Mouse (Mus musculus) hindbrain, embryonic 14.5 days (tissue): Measurements from ENCODE around the gene Wipf2. TPM values are rescaled to one million over a fixed set of nuclear protein-coding genes. Genes with fewer than 3 reads are reported as not detected.
A peak's percentile ranks its signal among the peaks of the same experiment; 100 is the strongest.

ENCODE experiments used
- ATAC-seq: fragments of 200-750 bp; cut with Nextera tagmentation; 2 replicates; pipeline ENCODE4 v1.8.0; 2017; ENCODE audit warnings: moderate number of reproducible peaks, mild to moderate bottlenecking, moderate TSS enrichment, moderate library complexity; ENCODE audit not compliant: low FRiP score
- DNase-seq: peaks from one replicate; pipeline ENCODE4 v3.0.0-alpha.2; 2015; ENCODE audit warnings: low spot score
- H3K27ac ChIP-seq: fragments of 300-500 bp; sonication (generic); 2 replicates; pipeline ENCODE4 v1.5.1; 2014; ENCODE audit warnings: mild to moderate bottlenecking, moderate library complexity
- H3K27me3 ChIP-seq: fragments of 300-500 bp; sonication (generic); 2 replicates; pipeline ENCODE4 v1.6.1; 2014; ENCODE audit warnings: mild to moderate bottlenecking, low read length, mixed read lengths; ENCODE audit not compliant: control insufficient read depth, insufficient read depth
- H3K36me3 ChIP-seq: fragments of 300-500 bp; sonication (generic); replicated peaks from 2 replicates; pipeline ENCODE4 v1.6.1; 2014; ENCODE audit not compliant: control insufficient read depth, insufficient read depth
- H3K4me1 ChIP-seq: fragments of 300-500 bp; sonication (generic); replicated peaks from 2 replicates; pipeline ENCODE4 v1.6.1; 2014; ENCODE audit warnings: antibody characterized with exemption, low read length, mixed read lengths; ENCODE audit not compliant: control insufficient read depth, insufficient read depth
- H3K4me2 ChIP-seq: fragments of 300-500 bp; sonication (generic); replicated peaks from 2 replicates; pipeline ENCODE4 v1.6.1; 2014; ENCODE audit warnings: mild to moderate bottlenecking, moderate library complexity
- H3K4me3 ChIP-seq: fragments of 300-500 bp; sonication (generic); replicated peaks from 2 replicates; pipeline ENCODE4 v1.5.1; 2014; ENCODE audit warnings: mild to moderate bottlenecking, low read length
- H3K9ac ChIP-seq: fragments of 300-500 bp; sonication (generic); 2 replicates; pipeline ENCODE4 v1.6.1; 2014
- H3K9me3 ChIP-seq: fragments of 300-500 bp; sonication (generic); 2 replicates; pipeline ENCODE4 v1.6.1; 2016; ENCODE audit warnings: low read length; ENCODE audit not compliant: control insufficient read depth
- WGBS: fragments of 180-500 bp; shearing (Covaris S2); extraction: QIAGEN DNeasy Blood & Tissue Kit; methylation state at CpG from one replicate; pipeline ENCODE4 v1.1.7; 2014; 5-methylcytosine and 5-hydroxymethylcytosine counted together
- polyA plus RNA-seq: library from polyadenylated mRNA; unstranded; fragments of >200 nt; fragmentation: Nextera tagmentation; extraction: Ambion mirVana; gene quantifications from 2 replicates; pipeline ENCODE4 v1.2.1, GENCODE M21; 2014

The Wipf2 gene
- polyA plus RNA-seq, 1 experiment from 2014 or later = 4.7 TPM

DNA sequence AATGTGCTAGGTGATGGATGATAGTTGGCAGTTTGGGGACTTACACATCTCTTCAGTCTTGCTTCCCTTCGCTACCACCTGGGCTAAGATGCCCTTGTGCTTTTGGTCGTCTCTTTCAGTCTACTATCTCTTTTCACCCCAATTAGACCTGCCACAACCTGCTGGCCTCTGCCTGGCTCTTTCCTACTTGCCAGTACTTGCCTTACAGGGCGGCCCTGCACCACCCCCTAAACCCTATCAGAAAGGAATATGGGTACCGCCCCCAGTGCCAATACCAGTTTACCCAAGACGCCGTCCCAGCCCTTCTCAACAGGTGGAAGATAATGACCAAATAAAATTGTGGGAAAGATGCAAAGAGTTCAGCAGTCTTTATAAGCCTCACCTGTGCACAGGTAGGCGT, 27.3 kb upstream of the Wipf2 start:
- WGBS = 24% methylated on average over 7 of the region's 7 CpGs
- H3K4me2 ChIP-seq = peak overlapping the region; percentile 97

DNA sequence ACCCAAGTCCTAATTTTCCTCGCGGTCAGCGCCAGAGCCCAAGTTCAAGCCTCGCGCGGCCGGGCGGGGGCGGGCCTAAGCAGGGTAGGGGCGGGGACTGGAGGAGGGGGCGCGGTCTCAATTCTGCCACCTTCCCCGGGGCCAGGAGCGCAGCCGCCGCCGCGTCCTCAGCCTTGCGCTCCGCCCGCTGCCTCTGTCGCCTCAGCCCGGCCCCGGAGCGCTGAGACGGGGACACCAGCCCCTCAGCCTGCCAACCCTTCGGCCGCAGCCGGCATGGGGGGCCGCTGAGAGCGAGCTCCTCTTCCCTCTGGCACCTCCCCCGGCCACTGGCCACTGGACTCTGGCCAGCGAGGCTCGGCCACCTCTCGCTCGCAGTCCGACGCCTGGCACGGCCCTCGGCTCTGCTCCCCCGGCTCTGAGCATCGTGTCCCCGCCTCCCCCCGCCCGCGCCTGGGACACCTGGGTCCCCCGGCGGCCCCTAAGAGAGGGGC, 26.7 kb upstream of the Wipf2 start, which contains the start of gene Rapgefl1:
Rapgefl1 (plus strand) TSS at position 135 of the 491 bp plus-strand sequence.
- Histone ChIP-seq H3K27me3 (no peaks in the 10 kb centered on the region; the same call in 1 of the 2 replicates), H3K4me1 (peaks cover 23% of the 10 kb centered on the region), H3K4me3 (peak within 1 kb of the TSS; percentile 82), H3K4me2 (peak within 1 kb of the TSS; percentile 97), H3K9me3 (no peaks in the 10 kb centered on the region), H3K36me3 (peaks cover 33% of the 10 kb centered on the region), H3K9ac (peak within 1 kb of the TSS; percentile 76), H3K27ac (peak within 1 kb of the TSS; percentile 65)
- WGBS = under 1% methylated on average over 34 of the region's 48 CpGs
- peak; percentile 89 for ATAC-seq
- peak; percentile 75 for DNase-seq

More for the DNA sequence above, 27.3 kb upstream of the Wipf2 start:
- Histone ChIP-seq H3K4me1 (peaks cover 23% of the 10 kb centered on the region), H3K9me3 (no peaks in the 10 kb centered on the region), H3K36me3 (peaks cover 39% of the 10 kb centered on the region), H3K4me3 (peak overlapping the region; percentile 82), H3K27ac (no peak overlapping the region), H3K9ac (no peak overlapping the region), H3K27me3 (no peaks in the 10 kb centered on the region; the same call in 1 of the 2 replicates)
- DNase-seq = no peak
- peak; percentile 25; the same call in 1 of the 2 replicates for ATAC-seq

DNA sequence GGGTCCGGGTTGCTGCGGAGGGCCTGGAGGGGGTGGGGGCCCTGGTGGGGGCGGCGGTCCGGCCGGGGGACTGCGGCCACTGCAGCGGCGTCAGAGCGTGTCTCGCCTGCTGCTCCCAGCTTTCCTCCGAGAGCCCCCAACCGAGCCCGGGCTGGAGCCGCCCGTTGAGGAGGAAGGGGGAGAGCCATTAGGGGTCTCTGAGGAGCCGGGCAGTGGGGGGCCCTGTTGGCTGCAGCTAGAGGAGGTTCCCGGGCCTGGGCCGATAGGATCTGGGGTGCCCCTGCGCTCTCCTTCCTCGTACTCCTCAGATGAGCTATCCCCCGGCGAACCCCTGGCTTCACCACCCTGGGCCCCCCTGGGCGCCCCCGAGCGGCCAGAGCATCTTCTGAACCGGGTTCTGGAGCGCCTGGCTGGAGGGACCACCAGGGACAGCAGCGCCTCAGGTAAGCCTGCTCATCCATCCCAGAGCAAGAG, 26.2 kb upstream of the Wipf2 start:
- peak overlapping the region; percentile 82 for H3K4me3 ChIP-seq
- peak overlapping the region; percentile 65; the same call in 1 of the 2 replicates for H3K27ac ChIP-seq
- no peaks in the 10 kb centered on the region; the same call in 1 of the 2 replicates for H3K27me3 ChIP-seq
- peaks cover 23% of the 10 kb centered on the region for H3K4me1 ChIP-seq
- no peaks in the 10 kb centered on the region for H3K9me3 ChIP-seq
- peak; percentile 57 for ATAC-seq
- DNase-seq = no peak
- peak overlapping the region; percentile 76 for H3K9ac ChIP-seq
- peak overlapping the region; percentile 97 for H3K4me2 ChIP-seq
- peaks cover 27% of the 10 kb centered on the region for H3K36me3 ChIP-seq
- under 1% methylated on average over 22 of the region's 29 CpGs for WGBS

DNA sequence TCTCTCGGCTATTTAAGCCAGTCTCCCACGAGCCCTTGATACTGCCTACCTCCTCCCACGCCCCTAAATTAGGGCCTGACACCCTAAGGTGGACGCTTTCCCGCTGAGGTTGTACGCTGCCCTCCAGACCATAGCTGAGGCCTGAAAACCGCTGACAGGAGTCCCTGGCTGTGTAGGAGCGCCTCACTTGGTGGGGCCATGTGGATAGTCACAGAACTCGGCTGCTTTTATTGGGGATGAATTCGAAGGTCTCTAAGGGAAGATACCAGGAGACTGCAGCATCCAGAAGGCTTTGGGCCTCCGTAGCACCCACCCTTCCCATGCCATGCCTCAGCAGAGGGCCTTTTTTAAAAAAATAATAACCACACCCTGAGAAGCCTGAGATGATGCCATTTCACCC, 25.5 kb upstream of the Wipf2 start:
- peaks cover 21% of the 10 kb centered on the region for H3K36me3 ChIP-seq
- peak overlapping the region; percentile 76 for H3K9ac ChIP-seq
- H3K4me1 ChIP-seq = peaks cover 23% of the 10 kb centered on the region
- H3K4me3 ChIP-seq = peak overlapping the region; percentile 82
- WGBS = 50% methylated on average over 11 of the region's 11 CpGs
- DNase-seq (no peak), ATAC-seq (no peak)
- no peaks in the 10 kb centered on the region; the same call in 1 of the 2 replicates for H3K27me3 ChIP-seq
- no peaks in the 10 kb centered on the region for H3K9me3 ChIP-seq
- no peak overlapping the region for H3K27ac ChIP-seq
- H3K4me2 ChIP-seq = peak overlapping the region; percentile 97

DNA sequence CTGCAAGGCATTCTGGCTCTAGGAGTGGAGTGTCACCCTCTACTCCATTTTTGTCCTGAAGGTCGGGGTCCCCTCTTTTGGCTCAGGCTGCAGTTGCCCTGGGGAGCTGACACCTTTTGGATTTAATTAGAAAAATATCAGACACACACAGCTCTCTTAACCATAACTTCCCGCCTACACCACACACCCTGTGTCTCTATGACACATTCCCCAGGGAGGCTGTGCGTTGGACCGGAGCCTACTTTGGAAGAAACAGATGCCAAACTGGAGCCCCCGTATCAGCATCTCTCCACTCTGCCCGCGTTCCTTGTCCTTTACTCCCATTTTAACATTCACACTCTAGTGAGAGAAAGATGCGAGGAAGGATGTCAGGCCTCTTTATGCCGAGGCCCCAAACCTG, 24.9 kb upstream of the Wipf2 start:
- Histone ChIP-seq H3K36me3 (peaks cover 15% of the 10 kb centered on the region), H3K4me2 (peak overlapping the region; percentile 97), H3K4me1 (peaks cover 23% of the 10 kb centered on the region), H3K9me3 (no peaks in the 10 kb centered on the region), H3K9ac (no peak overlapping the region), H3K27me3 (no peaks in the 10 kb centered on the region; the same call in 1 of the 2 replicates), H3K4me3 (0 out of 2 replicates have a peak overlapping the region, but pooled peaks have one; percentile 82), H3K27ac (no peak overlapping the region)
- DNase-seq = no peak
- 63% methylated on average over 9 of the region's 9 CpGs for WGBS
- ATAC-seq = no peak

DNA sequence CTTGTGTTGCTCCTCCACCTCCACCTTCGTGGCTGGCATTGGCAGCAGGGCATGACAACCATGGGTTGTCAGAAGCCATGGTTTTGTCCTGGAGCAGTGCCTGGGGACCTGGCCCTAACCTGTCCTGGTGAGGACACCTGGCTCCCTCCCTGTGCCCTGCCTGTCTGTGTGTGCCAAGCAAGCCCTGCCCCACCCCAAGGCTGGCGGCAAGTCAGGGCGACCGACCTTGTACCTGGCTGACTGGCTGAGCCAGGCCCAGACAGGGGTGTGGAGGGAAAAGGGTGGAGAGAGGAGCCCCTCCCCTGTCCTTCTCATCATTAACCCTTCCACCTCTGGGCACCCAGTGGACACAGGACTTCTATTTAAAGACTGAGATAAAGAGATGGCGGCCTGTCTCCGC, 24.0 kb upstream of the Wipf2 start:
- H3K27ac ChIP-seq = no peak overlapping the region
- DNase-seq (no peak), ATAC-seq (no peak)
- H3K9me3 ChIP-seq = no peaks in the 10 kb centered on the region
- no peak overlapping the region for H3K4me3 ChIP-seq
- peaks cover 23% of the 10 kb centered on the region for H3K4me1 ChIP-seq
- no peak overlapping the region for H3K9ac ChIP-seq
- peaks cover 6% of the 10 kb centered on the region for H3K36me3 ChIP-seq
- WGBS = 50% methylated on average over 6 of the region's 6 CpGs
- no peak overlapping the region for H3K4me2 ChIP-seq
- H3K27me3 ChIP-seq = no peaks in the 10 kb centered on the region; the same call in 1 of the 2 replicates

DNA sequence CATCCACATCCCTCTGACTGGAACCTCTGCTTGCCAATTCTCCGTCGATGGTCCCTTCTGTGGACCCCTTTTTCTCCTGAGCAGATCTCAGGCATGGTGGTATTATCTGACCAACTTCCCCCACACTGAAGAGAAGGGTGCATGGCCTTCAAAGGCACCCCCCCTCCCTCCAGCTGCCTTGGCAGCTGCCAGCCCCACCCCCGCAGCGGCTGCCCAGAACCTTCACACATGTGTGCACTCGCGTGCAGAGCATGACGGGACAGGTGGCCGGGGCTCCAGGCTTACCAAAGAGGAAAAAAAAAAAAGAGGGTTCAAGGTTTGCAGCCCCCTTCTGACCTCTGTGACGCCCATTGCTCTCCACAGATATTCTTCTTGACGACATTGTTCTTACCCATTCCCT, 23.5 kb upstream of the Wipf2 start:
- no peak for ATAC-seq
- Histone ChIP-seq H3K27me3 (no peaks in the 10 kb centered on the region; the same call in 1 of the 2 replicates), H3K9me3 (no peaks in the 10 kb centered on the region), H3K4me1 (peaks cover 23% of the 10 kb centered on the region), H3K36me3 (0 out of 2 replicates have a peak, but pooled peaks cover 1% of the 10 kb centered on the region), H3K9ac (no peak overlapping the region), H3K4me3 (no peak overlapping the region), H3K4me2 (no peak overlapping the region), H3K27ac (no peak overlapping the region)
- no peak for DNase-seq
- 69% methylated on average over 10 of the region's 10 CpGs for WGBS

DNA sequence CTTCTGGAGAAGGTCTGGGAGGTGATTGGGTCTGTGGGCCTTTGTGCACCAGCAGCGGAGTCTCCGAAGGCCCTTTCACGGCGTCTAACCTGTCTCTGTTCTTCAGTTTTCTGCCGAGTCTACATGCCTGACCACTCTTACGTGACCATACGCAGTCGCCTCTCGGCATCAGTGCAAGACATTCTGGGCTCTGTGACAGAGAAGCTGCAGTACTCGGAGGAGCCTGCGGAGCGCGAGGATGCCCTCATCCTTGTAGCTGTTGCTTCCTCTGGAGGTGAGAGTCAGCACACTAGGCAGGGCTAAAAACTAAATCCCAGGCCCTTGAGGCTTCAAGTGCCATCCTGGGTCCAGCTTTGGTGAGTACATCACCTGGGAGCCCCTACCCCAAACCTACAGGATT, 17.4 kb upstream of the Wipf2 start:
- WGBS = 53% methylated on average over 13 of the region's 13 CpGs
- H3K27ac ChIP-seq = no peak overlapping the region
- H3K27me3 ChIP-seq = no peaks in the 10 kb centered on the region
- H3K9ac ChIP-seq = no peak overlapping the region
- no peak overlapping the region for H3K4me2 ChIP-seq
- peaks cover 16% of the 10 kb centered on the region for H3K4me1 ChIP-seq
- H3K36me3 ChIP-seq = peaks cover 7% of the 10 kb centered on the region
- DNase-seq (no peak), ATAC-seq (no peak)
- H3K9me3 ChIP-seq = no peaks in the 10 kb centered on the region
- no peak overlapping the region for H3K4me3 ChIP-seq

DNA sequence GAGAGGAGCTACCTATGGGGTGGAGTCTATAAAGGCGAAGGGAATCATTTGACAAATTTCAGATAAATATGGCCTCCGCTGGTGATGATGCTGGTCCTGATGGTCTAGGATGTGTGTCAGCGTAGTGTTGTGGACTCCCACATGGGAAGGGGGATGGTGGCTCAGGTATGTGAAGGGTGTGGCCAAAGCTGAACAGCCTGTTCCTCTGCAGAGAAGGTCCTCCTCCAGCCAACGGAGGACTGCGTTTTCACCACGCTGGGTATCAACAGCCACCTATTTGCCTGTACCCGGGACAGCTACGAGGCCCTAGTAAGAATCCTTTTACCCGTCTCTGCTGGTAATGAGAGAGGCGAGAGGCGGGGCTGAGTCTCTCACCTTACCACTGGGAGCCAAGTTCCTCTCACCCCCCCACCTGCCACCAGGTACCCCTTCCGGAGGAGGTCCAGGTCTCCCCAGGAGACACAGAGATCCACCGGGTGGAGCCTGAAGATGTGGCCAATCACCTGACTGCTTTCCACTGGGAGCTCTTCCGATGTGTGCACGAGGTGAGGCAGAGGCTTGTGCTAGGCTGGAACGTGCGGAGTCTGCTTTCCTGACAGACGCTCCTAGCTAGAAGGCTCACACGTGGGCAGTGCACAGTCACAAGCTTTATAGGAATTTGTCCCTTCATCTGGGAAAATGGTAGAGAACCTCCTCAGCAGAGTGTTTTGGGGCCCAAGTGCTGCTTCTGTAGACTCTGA, 16.4 kb upstream of the Wipf2 start:
- peaks cover 10% of the 10 kb centered on the region for H3K36me3 ChIP-seq
- H3K4me3 ChIP-seq = no peak overlapping the region
- H3K9ac ChIP-seq = no peak overlapping the region
- H3K27me3 ChIP-seq = no peaks in the 10 kb centered on the region
- peaks cover 16% of the 10 kb centered on the region for H3K4me1 ChIP-seq
- WGBS = 72% methylated on average over 19 of the region's 19 CpGs
- H3K4me2 ChIP-seq = no peak overlapping the region
- ATAC-seq = no peak
- no peak for DNase-seq
- H3K27ac ChIP-seq = no peak overlapping the region
- no peaks in the 10 kb centered on the region for H3K9me3 ChIP-seq
